Mouse (Mus musculus): ENCODE results near the gene Myo16. TPM values are rescaled to one million over a fixed set of nuclear protein-coding genes. Genes with fewer than 3 reads are reported as not detected.
A peak's percentile ranks its signal among the peaks of the same experiment; 100 is the strongest.

Gene Myo16
- polyA plus RNA-seq, 1 experiment, result 0.66 TPM

- H3K4me3 ChIP-seq (ENCODE audit: control insufficient read depth, insufficient read depth, low read length), result no peak overlapping the region
- no peak overlapping the region for H3K27ac ChIP-seq (ENCODE audit: control insufficient read depth, insufficient read depth, low read length)
- TF ChIP-seq POLR2A (IDR thresholded peaks at IDR 0.05; ENCODE audit: control insufficient read depth, extremely low read depth, insufficient read depth, low read length, poor library complexity) (no peak), CTCF (IDR thresholded peaks at IDR 0.05; ENCODE audit: borderline replicate concordance, control insufficient read depth, extremely low read depth, insufficient read depth, low read length, poor library complexity) (no peak)
- no peaks in the 10 kb centered on the region for H3K36me3 ChIP-seq (ENCODE audit: control insufficient read depth, insufficient read depth, low read length)
- H3K4me1 ChIP-seq (replicated peaks; ENCODE audit: control insufficient read depth, insufficient read depth, low read length), result no peaks in the 10 kb centered on the region
- no peak for DNase-seq
- no peaks in the 10 kb centered on the region for H3K27me3 ChIP-seq (ENCODE audit: control insufficient read depth, insufficient read depth, low read length)
- WGBS, result 43% methylated on average over 9 of the region's 9 CpGs
Measured at GRCm38 (mm10) chr8:10562636-10563035, 408.9 kb downstream of the Myo16 start.

- WGBS, result 23% methylated on average over 11 of the region's 11 CpGs
- Histone ChIP-seq H3K27ac (ENCODE audit: control insufficient read depth, insufficient read depth, low read length) (no peak overlapping the region), H3K27me3 (ENCODE audit: control insufficient read depth, insufficient read depth, low read length) (no peaks in the 10 kb centered on the region), H3K4me1 (replicated peaks; ENCODE audit: control insufficient read depth, insufficient read depth, low read length) (no peaks in the 10 kb centered on the region), H3K36me3 (ENCODE audit: control insufficient read depth, insufficient read depth, low read length) (no peaks in the 10 kb centered on the region), H3K4me3 (ENCODE audit: control insufficient read depth, insufficient read depth, low read length) (no peak overlapping the region)
- DNase-seq, result no peak
- TF ChIP-seq CTCF (IDR thresholded peaks at IDR 0.05; ENCODE audit: borderline replicate concordance, control insufficient read depth, extremely low read depth, insufficient read depth, low read length, poor library complexity), result no peak
- TF ChIP-seq POLR2A (IDR thresholded peaks at IDR 0.05; ENCODE audit: control insufficient read depth, extremely low read depth, insufficient read depth, low read length, poor library complexity), result no peak
Measured at GRCm38 (mm10) chr8:10565231-10566029, 411.7 kb downstream of the Myo16 start.

- WGBS, result 92% methylated on average over 4 of the region's 4 CpGs
Measured at GRCm38 (mm10) chr8:10568448-10568847, 414.7 kb downstream of the Myo16 start.

GRCm38 (mm10) chr8:10574096-10574495 lies 420.4 kb downstream of the Myo16 start:
- no peak overlapping the region for H3K4me3 ChIP-seq (ENCODE audit: control insufficient read depth, insufficient read depth, low read length)
- no peaks in the 10 kb centered on the region for H3K4me1 ChIP-seq (replicated peaks; ENCODE audit: control insufficient read depth, insufficient read depth, low read length)
- no peak overlapping the region for H3K27ac ChIP-seq (ENCODE audit: control insufficient read depth, insufficient read depth, low read length)
- 28% methylated on average over 6 of the region's 6 CpGs for WGBS
- H3K27me3 ChIP-seq (ENCODE audit: control insufficient read depth, insufficient read depth, low read length), result no peaks in the 10 kb centered on the region
- peak; percentile 59 for DNase-seq
- TF ChIP-seq POLR2A (IDR thresholded peaks at IDR 0.05; ENCODE audit: control insufficient read depth, extremely low read depth, insufficient read depth, low read length, poor library complexity) (no peak), CTCF (IDR thresholded peaks at IDR 0.05; ENCODE audit: borderline replicate concordance, control insufficient read depth, extremely low read depth, insufficient read depth, low read length, poor library complexity) (no peak)
- no peaks in the 10 kb centered on the region for H3K36me3 ChIP-seq (ENCODE audit: control insufficient read depth, insufficient read depth, low read length)

More at GRCm38 (mm10) chr8:10568448-10568847, 414.7 kb downstream of the Myo16 start:
- H3K4me1 ChIP-seq (replicated peaks; ENCODE audit: control insufficient read depth, insufficient read depth, low read length), result no peaks in the 10 kb centered on the region
- no peak for TF ChIP-seq POLR2A (IDR thresholded peaks at IDR 0.05; ENCODE audit: control insufficient read depth, extremely low read depth, insufficient read depth, low read length, poor library complexity)
- no peak for TF ChIP-seq CTCF (IDR thresholded peaks at IDR 0.05; ENCODE audit: borderline replicate concordance, control insufficient read depth, extremely low read depth, insufficient read depth, low read length, poor library complexity)
- no peaks in the 10 kb centered on the region for H3K27me3 ChIP-seq (ENCODE audit: control insufficient read depth, insufficient read depth, low read length)
- no peak overlapping the region for H3K4me3 ChIP-seq (ENCODE audit: control insufficient read depth, insufficient read depth, low read length)
- no peak for DNase-seq
- H3K27ac ChIP-seq (ENCODE audit: control insufficient read depth, insufficient read depth, low read length), result no peak overlapping the region
- H3K36me3 ChIP-seq (ENCODE audit: control insufficient read depth, insufficient read depth, low read length), result no peaks in the 10 kb centered on the region

- H3K4me1 ChIP-seq (replicated peaks; ENCODE audit: control insufficient read depth, insufficient read depth, low read length), result no peaks in the 10 kb centered on the region
- 96% methylated on average over 10 of the region's 10 CpGs for WGBS
- DNase-seq, result no peak
- no peak overlapping the region for H3K4me3 ChIP-seq (ENCODE audit: control insufficient read depth, insufficient read depth, low read length)
- no peaks in the 10 kb centered on the region for H3K27me3 ChIP-seq (ENCODE audit: control insufficient read depth, insufficient read depth, low read length)
- no peak for TF ChIP-seq POLR2A (IDR thresholded peaks at IDR 0.05; ENCODE audit: control insufficient read depth, extremely low read depth, insufficient read depth, low read length, poor library complexity)
- no peak for TF ChIP-seq CTCF (IDR thresholded peaks at IDR 0.05; ENCODE audit: borderline replicate concordance, control insufficient read depth, extremely low read depth, insufficient read depth, low read length, poor library complexity)
- H3K27ac ChIP-seq (ENCODE audit: control insufficient read depth, insufficient read depth, low read length), result no peak overlapping the region
- no peaks in the 10 kb centered on the region for H3K36me3 ChIP-seq (ENCODE audit: control insufficient read depth, insufficient read depth, low read length)
Measured at GRCm38 (mm10) chr8:10575244-10575643, 421.5 kb downstream of the Myo16 start.

- H3K36me3 ChIP-seq (ENCODE audit: control insufficient read depth, insufficient read depth, low read length), result no peaks in the 10 kb centered on the region
- DNase-seq, result no peak
Measured at GRCm38 (mm10) chr8:10586956-10587744, 433.4 kb downstream of the Myo16 start.

More at GRCm38 (mm10) chr8:10586956-10587744, 433.4 kb downstream of the Myo16 start:
- Histone ChIP-seq H3K4me3 (ENCODE audit: control insufficient read depth, insufficient read depth, low read length) (no peak overlapping the region), H3K27me3 (ENCODE audit: control insufficient read depth, insufficient read depth, low read length) (no peaks in the 10 kb centered on the region), H3K27ac (ENCODE audit: control insufficient read depth, insufficient read depth, low read length) (no peak overlapping the region), H3K4me1 (replicated peaks; ENCODE audit: control insufficient read depth, insufficient read depth, low read length) (no peaks in the 10 kb centered on the region)
- TF ChIP-seq CTCF (IDR thresholded peaks at IDR 0.05; ENCODE audit: borderline replicate concordance, control insufficient read depth, extremely low read depth, insufficient read depth, low read length, poor library complexity) (no peak), POLR2A (IDR thresholded peaks at IDR 0.05; ENCODE audit: control insufficient read depth, extremely low read depth, insufficient read depth, low read length, poor library complexity) (no peak)
- WGBS, result 61% methylated on average over 12 of the region's 14 CpGs

All from thymus, adult 2 months (tissue).